Mouse (Mus musculus) thymus, adult 2 months (tissue): Measurements from ENCODE around the gene Fer1l5.

ENCODE experiments used
- CTCF ChIP-seq: fragments of 200-500 bp; IDR thresholded peaks from 2 replicates; pipeline ENCODE4 v1.5.1; 2012; ENCODE audit warnings: mild to moderate bottlenecking, control low read depth, low read length, moderate library complexity, borderline replicate concordance; ENCODE audit not compliant: control insufficient read depth, poor library complexity, insufficient read depth; ENCODE audit errors: extremely low read depth
- POLR2A ChIP-seq: fragments of 200-500 bp; IDR thresholded peaks from 2 replicates; pipeline ENCODE4 v1.6.1; 2012; ENCODE audit warnings: mild to moderate bottlenecking, low read length, control low read depth, moderate library complexity; ENCODE audit not compliant: control insufficient read depth, poor library complexity, insufficient read depth; ENCODE audit errors: extremely low read depth

- TF ChIP-seq CTCF = no peak
- no peak for TF ChIP-seq POLR2A
Measured at GRCm38 (mm10) chr1:36465641-36466160, 93.6 kb downstream of the Fer1l5 start.
